Mouse (Mus musculus) left cerebral cortex, adult 2 months (tissue): ENCODE data around the gene Nt5dc1. TPM values are rescaled to one million over a fixed set of nuclear protein-coding genes. Genes with fewer than 3 reads are reported as not detected.
"Not testable (repeated sequence)": the region's sequence is repeated elsewhere in the genome, so short reads cannot be mapped to it uniquely, and the experiment has no call there.

Experiments used
- DNase-seq, 2 experiments: peaks; one replicate each; pipeline ENCODE4 v3.0.0; 2021 to 2022; ENCODE audit warnings: low spot score in 2 of 2, mixed read lengths in 1 of 2; ENCODE audit errors: extremely low spot score in 1 of 2
- H3K27ac ChIP-seq: fragments of 200-600 bp; 2 replicates; pipeline ENCODE4 v1.8.1; 2022
- H3K4me3 ChIP-seq: fragments of 200-600 bp; 2 replicates; pipeline ENCODE4 v1.8.1; 2022
- CTCF ChIP-seq: fragments of 200-600 bp; IDR thresholded peaks from 2 replicates; pipeline ENCODE4 v1.8.1; 2022; ENCODE audit warnings: antibody characterized with exemption, mild to moderate bottlenecking, moderate library complexity
- intact Hi-C: fragments of 180-260 bp; cut with DNase I; formaldehyde crosslinking; loops from one replicate; pipeline ENCODE4 v1.15.1; 2025
- total RNA-seq, 2 experiments: library from RNA; stranded (reverse); gene quantifications; 2 replicates each; pipeline ENCODE4 v1.2.3; 2021

Nt5dc1 gene
- total RNA-seq, 2 experiments from 2014 or later, result 2.7 to 3.1 TPM

- H3K27ac ChIP-seq, result peak overlapping the region; percentile 98
- peak overlapping the region; percentile 84 for H3K4me3 ChIP-seq
- TF ChIP-seq CTCF, result peak; percentile 88
- intact Hi-C loops, result loop anchor here (1.0 to 2.0 kb wide), 4 partner anchors 74 to 261 kb away; partner anchors contain the start of genes Dse, Rwdd1 and Trappc3l
- DNase-seq, result peak; percentile 32 to 54
Measured at GRCm38 (mm10) chr10:34280591-34281175, 137.7 kb downstream of the Nt5dc1 start.

GRCm38 (mm10) chr10:34271681-34272080, 146.7 kb downstream of the Nt5dc1 start:
- H3K27ac ChIP-seq, result no peak overlapping the region
- intact Hi-C loops, result no loop called here
- TF ChIP-seq CTCF, result no peak

GRCm38 (mm10) chr10:34267312-34268070, 150.9 kb downstream of the Nt5dc1 start:
- H3K27ac ChIP-seq, result no peak overlapping the region
- TF ChIP-seq CTCF, result no peak
- no peak for DNase-seq
- no peak overlapping the region for H3K4me3 ChIP-seq
- intact Hi-C loops, result no loop called here

More at GRCm38 (mm10) chr10:34271681-34272080, 146.7 kb downstream of the Nt5dc1 start:
- DNase-seq, result peak in 1 of 2 experiments; percentile 14
- no peak overlapping the region for H3K4me3 ChIP-seq

- no peak overlapping the region for H3K27ac ChIP-seq
- no peak overlapping the region for H3K4me3 ChIP-seq
- no peak for DNase-seq
- no peak for TF ChIP-seq CTCF
- intact Hi-C loops, result no loop called here
Measured at GRCm38 (mm10) chr10:34265106-34265505, 153.2 kb downstream of the Nt5dc1 start.

GRCm38 (mm10) chr10:34252833-34253232, 165.5 kb downstream of the Nt5dc1 start:
- intact Hi-C loops, H3K27ac ChIP-seq, H3K4me3 ChIP-seq, DNase-seq: not testable (repeated sequence)

- no peak for TF ChIP-seq CTCF
- Histone ChIP-seq H3K4me3 (no peak overlapping the region), H3K27ac (no peak overlapping the region)
- intact Hi-C loops, result no loop called here
- no peak for DNase-seq
Measured at GRCm38 (mm10) chr10:34249594-34249993, 168.8 kb downstream of the Nt5dc1 start.

GRCm38 (mm10) chr10:34247757-34248156, 170.6 kb downstream of the Nt5dc1 start:
- no peak for TF ChIP-seq CTCF
- Histone ChIP-seq H3K27ac (no peak overlapping the region), H3K4me3 (no peak overlapping the region)
- intact Hi-C loops, result no loop called here
- no peak for DNase-seq

- no peak for TF ChIP-seq CTCF
- no peak for DNase-seq
- intact Hi-C loops, result no loop called here
- no peak overlapping the region for H3K27ac ChIP-seq
- H3K4me3 ChIP-seq, result no peak overlapping the region
Measured at GRCm38 (mm10) chr10:34246106-34246505, 172.2 kb downstream of the Nt5dc1 start.

GRCm38 (mm10) chr10:34244745-34245144, 173.6 kb downstream of the Nt5dc1 start:
- no peak for DNase-seq
- Histone ChIP-seq H3K4me3 (no peak overlapping the region), H3K27ac (no peak overlapping the region)
- intact Hi-C loops, result no loop called here
- no peak for TF ChIP-seq CTCF

- no peak for DNase-seq
- no peak for TF ChIP-seq CTCF
- no peak overlapping the region for H3K4me3 ChIP-seq
- intact Hi-C loops, result no loop called here
- H3K27ac ChIP-seq, result no peak overlapping the region
Measured at GRCm38 (mm10) chr10:34238536-34238935, 179.8 kb downstream of the Nt5dc1 start.

Other genes starting within 250 kb of the Nt5dc1 start
- 1 to 10 TPM; 6.3 to 7.4 TPM for gene Dse, start 210.8 kb downstream of the Nt5dc1 start, total RNA-seq
- gene Tspyl1, start 136.4 kb downstream of the Nt5dc1 start, total RNA-seq, result 100 to 1,000 TPM; 161 to 169 TPM
- gene Tspyl4, start 121.1 kb downstream of the Nt5dc1 start, total RNA-seq, result 100 to 1,000 TPM; 386 to 404 TPM
- under 1 TPM; 0.50 to 0.91 TPM for gene Col10a1, start 28.6 kb downstream of the Nt5dc1 start, total RNA-seq
- under 1 TPM; 0.32 to 0.56 TPM for gene Frk, start 64.8 kb upstream of the Nt5dc1 start, total RNA-seq